Mouse (Mus musculus) thymus, adult 2 months (tissue): Measurements from ENCODE around the gene Znrf2.

ENCODE experiments used
- CTCF ChIP-seq: fragments of 200-500 bp; IDR thresholded peaks from 2 replicates; pipeline ENCODE4 v1.5.1; 2012; ENCODE audit warnings: mild to moderate bottlenecking, control low read depth, low read length, moderate library complexity, borderline replicate concordance; ENCODE audit not compliant: control insufficient read depth, poor library complexity, insufficient read depth; ENCODE audit errors: extremely low read depth
- POLR2A ChIP-seq: fragments of 200-500 bp; IDR thresholded peaks from 2 replicates; pipeline ENCODE4 v1.6.1; 2012; ENCODE audit warnings: mild to moderate bottlenecking, low read length, control low read depth, moderate library complexity; ENCODE audit not compliant: control insufficient read depth, poor library complexity, insufficient read depth; ENCODE audit errors: extremely low read depth

DNA sequence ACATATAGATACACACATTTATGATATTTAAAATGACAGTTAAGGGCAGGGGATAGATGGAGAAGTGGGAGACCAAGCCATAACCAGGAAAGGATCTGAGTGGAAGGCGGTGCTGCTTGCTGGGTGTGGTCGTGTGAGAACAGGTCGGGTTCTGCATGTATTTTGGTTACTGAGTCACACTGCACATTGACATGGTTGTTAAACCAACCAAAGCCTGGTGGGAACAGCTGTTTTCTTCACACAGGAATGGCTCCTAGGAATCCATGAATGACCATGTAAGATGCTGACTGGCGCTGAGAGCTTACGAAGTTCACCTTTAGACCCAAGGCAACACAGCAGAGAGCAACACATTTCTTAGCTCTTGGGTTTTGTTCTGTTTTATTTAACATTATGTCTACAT is 36.7 kb upstream of the Znrf2 start:
- TF ChIP-seq POLR2A (no peak), CTCF (no peak)
